Mouse (Mus musculus) CH12.LX (cell line): ENCODE measurements around the gene Fermt2.

Experiments
- CHD2 ChIP-seq: IDR thresholded peaks from 2 replicates; pipeline ENCODE4 v1.6.1; 2011; ENCODE audit warnings: low read length, improper control_type of control experiment
- CTCF ChIP-seq, 2 experiments: IDR thresholded peaks in 1 of 2; conservative IDR thresholded peaks in 1 of 2; 2 replicates each; pipeline ENCODE4 v1.5.1; 2011 to 2012; ENCODE audit warnings: low read depth in 2 of 2, low read length in 2 of 2, improper control_type of control experiment in 1 of 2, inconsistent platforms in 1 of 2, mild to moderate bottlenecking in 1 of 2, moderate library complexity in 1 of 2
- E2F4 ChIP-seq: IDR thresholded peaks from 2 replicates; pipeline ENCODE4 v1.6.1; 2011; ENCODE audit warnings: low read depth, low read length, improper control_type of control experiment; ENCODE audit not compliant: insufficient replicate concordance
- EP300 ChIP-seq: IDR thresholded peaks from 2 replicates; pipeline ENCODE4 v1.6.1; 2011; ENCODE audit warnings: low read length, improper control_type of control experiment
- GABPA ChIP-seq: IDR thresholded peaks from 2 replicates; pipeline ENCODE4 v1.6.1; 2012; ENCODE audit warnings: low read depth, low read length, improper control_type of control experiment, inconsistent platforms; ENCODE audit not compliant: insufficient replicate concordance
- JUND ChIP-seq: conservative IDR thresholded peaks from 2 replicates; pipeline ENCODE4 v1.6.1; 2011; ENCODE audit warnings: low read depth, low read length, improper control_type of control experiment
- MAX ChIP-seq: IDR thresholded peaks from 2 replicates; pipeline ENCODE4 v1.6.1; 2011; ENCODE audit warnings: low read length, improper control_type of control experiment
- MXI1 ChIP-seq: IDR thresholded peaks from 2 replicates; pipeline ENCODE4 v1.6.1; 2011; ENCODE audit warnings: mild to moderate bottlenecking, low read depth, low read length, improper control_type of control experiment
- NELFE ChIP-seq: IDR thresholded peaks from 2 replicates; pipeline ENCODE4 v1.6.1; 2011; ENCODE audit warnings: low read depth, low read length, improper control_type of control experiment
- POLR2A ChIP-seq: IDR thresholded peaks from 2 replicates; pipeline ENCODE4 v1.6.1; 2011; ENCODE audit warnings: low read depth, mild to moderate bottlenecking, improper control_type of control experiment, low read length
- SIN3A ChIP-seq: IDR thresholded peaks from 2 replicates; pipeline ENCODE4 v1.6.1; 2012; ENCODE audit warnings: low read length, improper control_type of control experiment, inconsistent platforms
- UBTF ChIP-seq: IDR thresholded peaks from 2 replicates; pipeline ENCODE4 v1.6.1; 2012; ENCODE audit warnings: low read depth, mild to moderate bottlenecking, inconsistent platforms, low read length, improper control_type of control experiment, moderate library complexity
- USF2 ChIP-seq: conservative IDR thresholded peaks from 2 replicates; pipeline ENCODE4 v1.6.1; 2011; ENCODE audit warnings: low read depth, low read length, improper control_type of control experiment

- TF ChIP-seq MAX (no peak), MXI1 (no peak), CHD2 (no peak), JUND (no peak), NELFE (no peak), CTCF (conservative IDR thresholded peaks at IDR 0.05 in 1 of 2, IDR thresholded peaks at IDR 0.05 in 1 of 2; ENCODE audit: low read depth in 2 of 2, low read length in 2 of 2) (no peak), SIN3A (no peak), GABPA (no peak), POLR2A (no peak), EP300 (no peak), USF2 (no peak), UBTF (no peak), E2F4 (no peak)
Measured at GRCm38 (mm10) chr14:45476990-45477389, 52.9 kb downstream of the Fermt2 start.
